Mouse (Mus musculus): ENCODE measurements around the gene Birc6.

DNA sequence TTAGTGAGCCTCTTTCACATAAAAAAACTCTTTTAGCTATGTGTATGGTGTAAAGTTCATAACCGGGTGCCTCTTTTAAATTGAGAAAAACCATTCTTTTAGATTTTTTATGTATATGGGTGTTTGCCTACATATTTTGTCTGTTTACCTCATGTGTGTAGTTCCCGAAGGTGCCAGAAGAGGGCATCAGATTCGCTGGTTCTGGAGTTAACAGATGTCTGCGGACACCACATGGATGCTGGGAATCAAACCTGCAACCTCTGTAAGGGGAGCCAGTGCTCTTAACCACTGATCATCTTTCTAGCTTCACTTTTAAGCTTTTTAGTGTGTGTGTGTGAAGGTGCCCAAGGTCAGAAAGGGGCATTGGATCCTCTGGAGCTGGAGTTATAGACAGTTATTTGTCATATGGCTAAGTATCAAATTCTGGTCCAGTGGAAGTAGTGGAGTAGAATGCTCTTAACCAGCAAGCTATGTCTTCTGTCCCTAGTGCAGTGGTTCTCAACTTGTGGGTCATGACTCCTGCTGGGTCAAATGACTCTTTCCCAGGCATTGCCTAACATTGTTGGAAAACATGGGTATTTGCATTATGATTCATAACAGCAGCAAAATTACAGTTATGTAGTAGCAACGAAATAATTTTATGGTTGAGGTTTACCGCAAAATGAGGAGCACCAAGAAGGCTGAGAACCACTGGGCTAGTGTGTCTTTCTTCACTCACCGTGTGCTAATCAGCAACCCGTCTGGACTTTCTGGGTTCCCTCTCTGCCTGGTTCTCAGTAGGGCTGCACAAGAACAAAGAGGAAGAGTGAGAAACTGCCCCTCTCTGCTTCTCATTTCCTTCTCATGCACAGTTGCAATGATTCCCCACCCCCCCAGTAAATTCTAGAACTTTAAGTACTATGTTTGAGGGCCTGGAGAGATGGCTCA is 5.0 kb upstream of the Birc6 start:
- TF ChIP-seq CTCF (IDR thresholded peaks at IDR 0.05; ENCODE audit: control insufficient read depth, insufficient read depth, low read length) (no peak), POLR2A (IDR thresholded peaks at IDR 0.05; ENCODE audit: borderline replicate concordance, control insufficient read depth, low read depth, low read length) (no peak)

All from bone marrow, adult 2 months (tissue).